Mouse (Mus musculus) intestine, embryonic 16.5 days (tissue): ENCODE data around the gene Mvb12b. TPM values are rescaled to one million over a fixed set of nuclear protein-coding genes. Genes with fewer than 3 reads are reported as not detected.

Experiments used
- ATAC-seq: fragments of 200-750 bp; cut with Nextera tagmentation; 2 replicates; pipeline ENCODE4 v1.8.0; 2017; ENCODE audit warnings: moderate TSS enrichment, moderate library complexity
- H3K27ac ChIP-seq: fragments of 300-500 bp; sonication (generic); 2 replicates; pipeline ENCODE4 v1.5.1; 2014; ENCODE audit warnings: mild to moderate bottlenecking, low read length
- H3K27me3 ChIP-seq: fragments of 300-500 bp; sonication (generic); replicated peaks from 2 replicates; pipeline ENCODE4 v1.6.1; 2014; ENCODE audit warnings: low read length, control low read depth, mixed read lengths; ENCODE audit not compliant: control insufficient read depth, insufficient read depth
- H3K36me3 ChIP-seq: fragments of 300-500 bp; sonication (generic); 2 replicates; pipeline ENCODE4 v1.6.1; 2014; ENCODE audit warnings: low read length, control low read depth; ENCODE audit not compliant: control insufficient read depth, insufficient read depth
- H3K4me1 ChIP-seq: fragments of 300-500 bp; sonication (generic); 2 replicates; pipeline ENCODE4 v1.6.1; 2014; ENCODE audit warnings: low read length, control low read depth, mixed read lengths; ENCODE audit not compliant: control insufficient read depth, insufficient read depth
- H3K4me2 ChIP-seq: fragments of 300-500 bp; sonication (generic); 2 replicates; pipeline ENCODE4 v1.6.1; 2014; ENCODE audit warnings: low read depth, low read length, control low read depth
- H3K4me3 ChIP-seq: fragments of 300-500 bp; sonication (generic); 2 replicates; pipeline ENCODE4 v1.5.1; 2014; ENCODE audit warnings: mild to moderate bottlenecking, low read length
- H3K9ac ChIP-seq: fragments of 300-500 bp; sonication (generic); 2 replicates; pipeline ENCODE4 v1.6.1; 2014; ENCODE audit warnings: low read depth, low read length
- H3K9me3 ChIP-seq: fragments of 300-500 bp; sonication (generic); 2 replicates; pipeline ENCODE4 v1.6.1; 2016; ENCODE audit warnings: low read length, control low read depth; ENCODE audit not compliant: control insufficient read depth
- WGBS: fragments of 180-500 bp; shearing (Covaris S2); extraction: QIAGEN DNeasy Blood & Tissue Kit; methylation state at CpG from one replicate; pipeline ENCODE4 v1.1.7; 2014; 5-methylcytosine and 5-hydroxymethylcytosine counted together
- polyA plus RNA-seq: library from polyadenylated mRNA; unstranded; fragments of >200 nt; fragmentation: Nextera tagmentation; extraction: Ambion mirVana; gene quantifications from 2 replicates; pipeline ENCODE4 v1.2.1, GENCODE M21; 2015

Mvb12b gene
- polyA plus RNA-seq, 1 experiment from 2014 or later: 7.9 TPM

DNA sequence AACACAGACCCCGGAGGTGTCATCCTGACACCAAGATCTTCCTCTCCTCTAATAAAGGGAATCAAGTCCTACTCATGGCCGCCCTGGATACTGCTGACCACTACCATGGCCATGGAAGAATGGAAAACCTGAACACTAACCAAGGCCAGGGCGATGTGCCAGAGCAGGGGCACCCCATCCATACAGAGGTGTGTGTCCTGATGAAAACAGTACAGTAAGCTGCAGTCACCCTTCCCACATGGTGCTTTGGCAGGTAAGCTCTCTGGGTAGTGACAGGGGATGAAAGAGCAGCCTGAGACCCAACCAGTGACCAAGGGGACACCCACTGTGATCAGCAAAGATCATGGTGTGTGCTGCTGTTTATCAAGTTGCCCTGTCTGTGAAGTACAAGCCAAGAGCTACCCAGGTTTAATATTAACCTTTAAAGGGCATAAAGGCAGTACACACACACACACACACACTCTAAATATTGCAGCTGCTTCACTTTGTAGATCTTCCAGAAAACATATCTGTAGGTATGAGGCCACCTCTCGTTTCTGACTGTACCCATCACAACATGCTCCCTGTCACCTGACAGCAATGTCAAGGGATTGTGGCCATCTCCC is 117.1 kb downstream of the Mvb12b start:
- no peaks in the 10 kb centered on the region for H3K9me3 ChIP-seq
- H3K27ac ChIP-seq: no peak overlapping the region
- H3K4me1 ChIP-seq: no peaks in the 10 kb centered on the region
- H3K36me3 ChIP-seq: no peaks in the 10 kb centered on the region
- H3K4me3 ChIP-seq: no peak overlapping the region
- no peak overlapping the region for H3K9ac ChIP-seq
- H3K27me3 ChIP-seq: no peaks in the 10 kb centered on the region
- 85% methylated on average over 4 of the region's 4 CpGs for WGBS
- no peak overlapping the region for H3K4me2 ChIP-seq
- ATAC-seq: no peak

DNA sequence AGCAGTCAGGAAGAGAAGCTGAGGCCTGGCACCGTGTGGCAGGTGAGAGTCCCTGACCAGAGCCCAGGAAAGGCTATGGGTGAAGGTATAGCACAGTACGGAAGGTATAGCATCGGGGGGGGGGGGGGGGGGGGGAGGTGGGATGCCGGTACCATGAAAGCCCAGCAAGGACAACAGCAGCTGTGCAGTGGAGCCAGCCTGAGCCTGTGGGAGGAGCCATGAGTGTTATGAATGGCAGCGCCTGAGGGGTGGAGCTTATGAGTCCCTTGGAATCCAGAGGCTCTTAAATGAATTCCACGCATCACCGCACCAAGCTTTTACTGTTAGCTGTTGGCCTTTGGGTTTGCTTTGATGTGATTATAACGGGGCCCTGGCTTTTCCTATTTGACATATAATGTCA is 123.3 kb downstream of the Mvb12b start:
- H3K4me1 ChIP-seq: peaks cover 7% of the 10 kb centered on the region; the same call in 1 of the 2 replicates
- no peaks in the 10 kb centered on the region for H3K9me3 ChIP-seq
- H3K9ac ChIP-seq: no peak overlapping the region
- H3K27me3 ChIP-seq: no peaks in the 10 kb centered on the region
- H3K4me3 ChIP-seq: no peak overlapping the region
- no peak overlapping the region for H3K4me2 ChIP-seq
- no peak overlapping the region for H3K27ac ChIP-seq
- no peak for ATAC-seq
- 73% methylated on average over 8 of the region's 8 CpGs for WGBS
- H3K36me3 ChIP-seq: no peaks in the 10 kb centered on the region

DNA sequence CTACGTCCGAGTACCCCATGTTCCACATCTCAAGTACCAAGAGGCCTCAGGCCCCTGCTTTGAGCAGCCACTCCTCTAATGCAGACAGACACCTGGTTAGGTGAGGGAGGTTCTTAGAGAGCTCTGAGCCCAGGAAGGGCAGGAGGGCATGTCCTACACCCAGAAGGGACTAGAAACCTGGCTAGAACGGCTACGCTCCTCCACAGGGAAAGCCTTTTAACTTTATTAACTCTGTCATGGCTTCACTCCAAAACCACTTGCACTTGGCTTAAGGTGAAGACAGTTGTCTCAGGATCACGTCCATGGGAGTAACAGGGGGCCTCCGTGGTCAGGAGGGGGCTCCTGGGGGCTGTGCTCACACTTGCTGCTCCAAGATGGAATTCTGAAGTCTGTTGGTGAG is 125.5 kb downstream of the Mvb12b start:
- Histone ChIP-seq H3K4me2 (no peak overlapping the region), H3K27me3 (no peaks in the 10 kb centered on the region), H3K9me3 (no peaks in the 10 kb centered on the region), H3K4me1 (peaks cover 7% of the 10 kb centered on the region; the same call in 1 of the 2 replicates), H3K4me3 (no peak overlapping the region), H3K36me3 (no peaks in the 10 kb centered on the region), H3K9ac (no peak overlapping the region), H3K27ac (no peak overlapping the region)
- ATAC-seq: no peak
- WGBS: 69% methylated on average over 6 of the region's 6 CpGs

DNA sequence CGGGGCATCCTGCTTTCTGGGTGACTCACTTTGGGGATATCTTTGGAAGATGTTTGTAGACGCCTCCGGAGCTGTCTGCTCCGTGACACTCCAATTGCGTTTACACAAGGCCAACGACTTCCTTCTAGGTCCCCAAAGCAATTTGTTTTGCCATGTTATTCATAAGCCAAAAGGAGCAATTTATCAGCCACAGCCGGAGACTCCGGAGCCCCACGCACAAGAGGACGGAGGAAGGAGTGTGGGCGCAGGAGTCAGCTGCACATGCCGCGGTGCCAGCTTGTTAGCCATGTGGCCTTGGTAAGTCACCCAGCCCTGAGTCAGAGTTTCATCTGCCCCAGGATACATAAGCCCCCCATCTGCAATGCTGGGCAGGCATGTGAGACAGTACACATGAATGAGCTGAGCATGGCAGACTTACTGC is 127.2 kb downstream of the Mvb12b start:
- WGBS: 58% methylated on average over 13 of the region's 13 CpGs
- ATAC-seq: no peak

DNA sequence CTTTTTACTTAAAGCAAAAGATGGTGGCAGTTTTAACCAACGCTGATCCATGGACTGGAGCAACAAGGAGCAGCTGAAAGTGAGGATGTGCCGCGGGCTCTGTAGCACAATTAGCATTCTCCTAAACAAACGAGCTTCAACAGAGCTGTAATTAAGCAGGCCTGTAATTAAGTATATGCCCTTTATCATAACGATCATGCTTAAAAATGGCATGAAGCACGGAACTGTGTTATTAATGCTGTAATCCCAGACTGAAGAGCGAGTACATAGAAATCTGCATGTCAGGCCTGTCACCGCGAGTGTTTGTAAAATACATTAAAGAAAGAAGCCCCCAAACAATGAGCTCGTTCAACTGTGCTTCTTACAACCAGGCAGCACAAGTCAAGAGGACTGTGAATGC is 128.3 kb downstream of the Mvb12b start:
- WGBS: 60% methylated on average over 10 of the region's 10 CpGs

More for the DNA sequence above, 127.2 kb downstream of the Mvb12b start:
- Histone ChIP-seq H3K4me1 (peaks cover 7% of the 10 kb centered on the region), H3K9me3 (no peaks in the 10 kb centered on the region), H3K27ac (no peak overlapping the region), H3K4me2 (no peak overlapping the region), H3K9ac (no peak overlapping the region), H3K27me3 (no peaks in the 10 kb centered on the region), H3K4me3 (no peak overlapping the region), H3K36me3 (no peaks in the 10 kb centered on the region)

DNA sequence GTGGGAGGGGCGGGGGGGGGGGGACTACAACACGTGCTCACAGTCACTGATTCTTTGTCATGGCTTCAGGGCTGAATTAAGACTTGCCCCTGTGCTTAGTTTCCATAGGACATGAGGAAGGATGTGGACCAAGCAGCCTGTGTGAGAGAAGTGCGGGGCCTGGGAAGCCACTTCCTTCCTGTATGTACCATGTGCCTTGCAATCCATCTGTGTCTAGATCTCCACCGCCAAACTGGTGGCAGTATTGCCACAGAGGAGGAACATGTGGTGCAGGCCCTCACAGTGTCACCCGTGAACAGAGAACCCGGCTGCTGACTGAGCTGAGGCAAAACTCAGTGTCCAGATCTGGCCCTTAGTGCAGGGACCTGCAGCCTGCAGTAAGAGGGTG is 132.1 kb downstream of the Mvb12b start:
- peaks cover 24% of the 10 kb centered on the region for H3K4me1 ChIP-seq
- no peak overlapping the region for H3K4me3 ChIP-seq
- ATAC-seq: peak; percentile 21; the same call in 1 of the 2 replicates
- H3K27me3 ChIP-seq: no peaks in the 10 kb centered on the region
- no peak overlapping the region for H3K9ac ChIP-seq
- H3K4me2 ChIP-seq: no peak overlapping the region
- H3K9me3 ChIP-seq: no peaks in the 10 kb centered on the region
- 56% methylated on average over 6 of the region's 6 CpGs for WGBS
- H3K36me3 ChIP-seq: no peaks in the 10 kb centered on the region
- no peak overlapping the region for H3K27ac ChIP-seq

More for the DNA sequence above, 128.3 kb downstream of the Mvb12b start:
- H3K27ac ChIP-seq: no peak overlapping the region
- no peak overlapping the region for H3K4me2 ChIP-seq
- H3K4me3 ChIP-seq: no peak overlapping the region
- H3K9ac ChIP-seq: no peak overlapping the region
- no peak for ATAC-seq
- H3K9me3 ChIP-seq: no peaks in the 10 kb centered on the region
- H3K27me3 ChIP-seq: no peaks in the 10 kb centered on the region
- peaks cover 10% of the 10 kb centered on the region for H3K4me1 ChIP-seq
- no peaks in the 10 kb centered on the region for H3K36me3 ChIP-seq

DNA sequence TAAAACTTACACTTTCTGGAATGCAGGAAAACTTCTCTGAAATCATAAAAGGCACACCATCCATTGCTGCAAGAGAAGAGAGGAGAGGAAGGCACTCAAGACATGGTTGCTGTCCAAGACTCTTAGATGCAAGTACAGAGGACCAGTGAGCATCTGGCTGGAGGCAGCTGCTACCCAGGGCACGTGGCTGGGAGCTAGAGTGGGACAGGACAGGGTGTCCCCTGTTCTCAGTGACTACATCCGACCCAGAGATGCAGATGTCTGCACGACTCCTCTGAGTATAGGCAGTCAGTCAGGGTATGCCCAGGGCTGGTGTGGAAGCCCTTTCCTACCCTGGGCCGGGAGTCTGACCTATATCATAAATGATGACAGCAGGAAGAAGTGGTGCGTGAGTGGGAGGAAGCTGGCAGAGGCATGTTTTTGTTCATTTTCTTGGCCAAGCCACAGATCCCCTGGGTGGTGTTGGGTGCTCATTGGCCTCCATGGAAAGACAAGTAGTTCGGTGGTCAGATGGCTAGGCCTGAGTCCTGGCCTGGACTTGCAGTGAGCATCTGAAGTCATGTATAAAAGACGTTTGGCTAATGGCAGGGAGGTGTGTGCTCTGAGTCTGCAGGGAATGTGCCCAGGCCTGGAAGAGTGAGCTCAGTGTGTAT is 132.6 kb downstream of the Mvb12b start:
- Histone ChIP-seq H3K27me3 (no peaks in the 10 kb centered on the region), H3K9me3 (no peaks in the 10 kb centered on the region), H3K4me1 (peaks cover 23% of the 10 kb centered on the region), H3K4me2 (no peak overlapping the region), H3K9ac (no peak overlapping the region), H3K4me3 (no peak overlapping the region), H3K27ac (0 out of 2 replicates have a peak overlapping the region, but pooled peaks have one; percentile 7), H3K36me3 (no peaks in the 10 kb centered on the region)
- 63% methylated on average over 7 of the region's 7 CpGs for whole genome bisulfite sequencing
- ATAC-seq: peak; percentile 17; the same call in 1 of the 2 replicates

DNA sequence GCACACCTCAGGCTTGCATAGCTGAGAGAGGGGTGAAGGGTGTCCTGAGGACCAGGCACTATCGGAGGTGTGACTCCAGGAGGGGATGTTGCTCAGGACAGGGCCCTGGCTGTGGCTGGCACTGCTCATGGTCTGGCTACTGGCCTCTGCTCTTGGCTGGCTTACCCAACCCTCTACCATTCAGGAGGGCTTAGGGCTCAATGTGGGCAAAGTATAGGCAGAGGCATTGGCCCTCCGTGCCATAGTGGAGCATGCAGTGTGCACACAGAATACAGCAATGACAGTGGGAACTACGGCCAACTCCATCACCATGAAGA is 133.5 kb downstream of the Mvb12b start:
- ATAC-seq: 0 out of 2 replicates have a peak, but pooled peaks have one; percentile 6
- Histone ChIP-seq H3K9ac (no peak overlapping the region), H3K36me3 (no peaks in the 10 kb centered on the region), H3K9me3 (no peaks in the 10 kb centered on the region), H3K27me3 (no peaks in the 10 kb centered on the region), H3K27ac (peak overlapping the region; percentile 75), H3K4me2 (no peak overlapping the region), H3K4me1 (peaks cover 17% of the 10 kb centered on the region), H3K4me3 (no peak overlapping the region)
- WGBS: 77% methylated on average over 3 of the region's 3 CpGs

DNA sequence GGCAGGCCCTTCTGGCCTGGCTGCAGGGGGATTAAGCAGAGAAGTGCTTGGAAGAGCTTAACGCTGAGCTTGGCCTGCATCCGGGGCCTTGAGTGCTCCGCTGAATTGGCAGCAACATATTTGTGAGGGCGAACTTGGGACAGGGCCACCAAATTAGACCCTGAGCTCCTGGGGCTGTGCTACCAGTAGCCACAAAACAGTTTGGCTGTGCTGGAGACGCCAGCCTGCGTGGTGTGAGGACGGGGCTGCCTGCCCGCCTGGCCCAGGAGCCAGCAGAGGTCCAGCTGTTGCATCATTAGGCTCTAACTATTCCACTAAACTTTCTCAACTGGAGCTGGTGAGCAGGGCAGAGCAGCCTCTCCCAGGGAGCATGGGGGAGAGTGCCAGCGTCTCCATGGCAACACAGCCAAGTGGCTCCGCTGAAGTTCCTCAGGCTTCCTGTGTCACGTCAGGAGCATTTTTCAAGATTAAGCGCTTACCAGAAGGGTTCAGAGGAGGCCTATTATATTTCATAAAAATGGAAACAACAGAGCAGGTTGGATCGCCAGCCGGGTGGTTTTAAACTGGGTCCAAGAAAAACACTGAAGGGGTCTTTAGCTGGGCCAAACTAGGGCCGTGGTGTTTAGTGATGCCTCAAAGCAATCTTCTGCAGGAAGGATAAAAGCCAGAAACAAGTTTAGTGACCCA is 134.0 kb downstream of the Mvb12b start:
- H3K4me2 ChIP-seq: no peak overlapping the region
- H3K4me1 ChIP-seq: peaks cover 17% of the 10 kb centered on the region
- peak overlapping the region; percentile 13; the same call in 1 of the 2 replicates for H3K9ac ChIP-seq
- no peak overlapping the region for H3K4me3 ChIP-seq
- peak; percentile 78 for ATAC-seq
- H3K9me3 ChIP-seq: no peaks in the 10 kb centered on the region
- no peaks in the 10 kb centered on the region for H3K27me3 ChIP-seq
- 40% methylated on average over 15 of the region's 15 CpGs for WGBS
- H3K27ac ChIP-seq: peak overlapping the region; percentile 75
- no peaks in the 10 kb centered on the region for H3K36me3 ChIP-seq
